Mouse (Mus musculus) neural tube, embryonic 10.5 days (tissue): ENCODE measurements around the gene Foxp1.
A peak's percentile ranks its signal among the peaks of the same experiment; 100 is the strongest.

Source experiments
- DNase-seq: peaks from one replicate; pipeline ENCODE4 v3.0.0-alpha.2; 2017; ENCODE audit warnings: low spot score; ENCODE audit errors: extremely low spot score

Foxp1 gene

GRCm38 (mm10) chr6:99364545-99364944, 158.0 kb downstream of the Foxp1 start:
- no peak for DNase-seq

- no peak for DNase-seq
Measured at GRCm38 (mm10) chr6:99360581-99360980, 161.9 kb downstream of the Foxp1 start.

DNA sequence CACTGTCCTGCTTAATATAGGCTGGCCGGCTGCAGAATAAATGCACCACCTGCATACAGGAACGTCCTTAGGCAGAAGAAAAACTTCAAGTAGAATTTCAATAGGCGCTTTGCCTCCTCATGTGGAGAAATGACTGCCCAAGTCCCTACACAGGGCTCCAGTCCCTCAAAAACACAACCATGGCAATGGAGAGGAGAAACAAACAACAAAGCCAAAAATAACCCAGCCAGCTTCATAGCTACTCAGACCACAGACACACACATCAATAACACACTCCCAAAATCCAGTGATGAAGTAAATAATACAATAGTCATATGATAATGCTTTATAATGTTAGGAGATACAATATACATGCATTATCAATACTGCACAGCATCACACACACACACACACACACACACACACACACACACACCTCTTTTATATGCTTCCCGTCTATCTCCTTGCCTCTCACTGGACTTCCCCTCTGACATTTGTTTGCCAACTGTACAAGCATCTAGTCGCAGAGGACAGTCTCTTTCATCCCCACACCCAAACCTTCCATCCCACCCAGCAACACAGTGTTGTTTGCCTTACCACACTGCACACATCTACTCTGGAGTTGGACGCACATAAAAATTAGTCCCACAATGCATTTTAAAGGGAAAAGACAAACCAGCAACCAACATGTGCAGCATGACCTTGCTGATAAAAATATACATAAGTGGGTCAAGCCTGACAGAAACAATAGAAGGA, 162.6 kb downstream of the Foxp1 start:
- no peak for DNase-seq

- DNase-seq = no peak
Measured at GRCm38 (mm10) chr6:99359036-99359698, 163.4 kb downstream of the Foxp1 start.

DNA sequence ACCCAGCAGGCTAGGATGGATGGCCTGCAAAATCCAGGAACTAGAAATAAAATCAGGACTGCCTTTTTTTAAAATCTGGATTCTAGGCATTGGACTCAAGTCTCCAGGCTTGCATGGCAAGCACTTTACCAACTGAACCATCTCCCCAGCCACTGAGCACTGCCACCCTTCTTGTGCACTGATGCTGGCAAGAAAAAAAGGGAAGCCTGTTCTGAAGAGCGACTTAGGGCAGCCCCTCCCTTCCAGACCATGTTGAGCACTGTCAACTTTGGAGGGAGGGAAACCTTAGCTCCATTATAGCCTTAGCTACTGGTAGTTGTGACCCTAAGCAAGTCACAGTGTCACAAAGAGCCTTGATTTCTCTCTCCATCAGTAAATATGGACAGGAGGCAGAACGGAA, 164.6 kb downstream of the Foxp1 start:
- no peak for DNase-seq

- no peak for DNase-seq
Measured at GRCm38 (mm10) chr6:99354338-99354737, 168.2 kb downstream of the Foxp1 start.

- no peak for DNase-seq
Measured at GRCm38 (mm10) chr6:99353441-99353840, 169.1 kb downstream of the Foxp1 start.

DNA sequence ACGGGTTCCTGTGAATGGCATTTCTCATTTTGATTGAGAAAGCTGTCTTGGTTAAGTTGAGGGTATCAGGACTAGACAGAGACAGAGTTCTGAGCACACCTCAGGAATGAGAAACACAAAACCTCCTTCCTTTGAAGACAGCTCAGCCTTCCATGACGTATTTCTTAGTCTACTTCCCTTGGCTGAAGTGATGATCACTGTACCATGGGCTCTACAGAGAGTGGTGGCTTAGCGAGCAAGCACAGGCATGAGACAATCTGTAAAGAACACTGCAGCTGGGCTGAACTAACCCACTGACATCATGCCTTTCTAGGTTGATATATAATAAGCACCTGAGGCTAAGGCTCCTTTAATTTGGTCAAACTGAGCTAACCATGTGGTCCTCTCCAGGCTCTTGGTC, 172.0 kb downstream of the Foxp1 start:
- no peak for DNase-seq

- DNase-seq = no peak
Measured at GRCm38 (mm10) chr6:99350156-99350555, 172.4 kb downstream of the Foxp1 start.

DNA sequence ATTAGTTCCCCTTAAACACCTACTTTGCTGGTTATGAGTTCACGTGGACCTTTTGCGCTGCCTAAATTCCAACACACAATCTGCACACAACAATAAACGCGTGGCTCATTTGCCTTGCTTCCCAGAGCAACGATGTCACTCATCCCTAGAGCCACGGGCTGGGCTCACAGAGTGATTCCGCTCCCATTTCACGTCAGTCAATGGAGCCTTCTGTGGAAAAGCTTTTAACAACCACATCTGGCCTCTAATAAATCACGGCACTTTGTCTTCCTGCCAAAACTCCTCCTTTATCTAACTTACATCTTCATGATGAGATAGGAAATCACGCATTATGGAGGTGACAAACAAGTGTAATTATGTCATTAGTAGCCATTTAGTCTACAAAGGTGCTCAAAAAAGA, 174.7 kb downstream of the Foxp1 start:
- DNase-seq = no peak

- no peak for DNase-seq
Measured at GRCm38 (mm10) chr6:99344966-99345365, 177.6 kb downstream of the Foxp1 start.

DNA sequence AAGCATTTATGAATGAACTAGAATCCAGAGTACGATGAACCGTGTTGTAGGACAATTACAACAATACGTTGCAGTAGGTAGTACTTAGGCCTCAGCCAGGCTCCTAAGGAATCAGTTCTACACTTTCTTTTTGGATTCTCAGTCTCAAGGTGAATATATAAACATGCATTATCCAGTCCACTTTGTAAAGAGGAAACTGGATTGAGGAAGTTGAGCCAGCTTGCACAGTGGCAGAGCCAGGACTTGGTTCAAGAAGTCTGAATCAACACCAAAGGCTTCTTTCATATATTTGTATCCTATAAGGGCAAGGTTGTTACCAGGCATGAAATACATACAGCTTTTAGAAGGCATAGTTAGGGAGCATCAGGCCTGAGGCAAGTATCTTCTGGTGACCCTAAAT, 178.2 kb downstream of the Foxp1 start:
- DNase-seq = no peak

DNA sequence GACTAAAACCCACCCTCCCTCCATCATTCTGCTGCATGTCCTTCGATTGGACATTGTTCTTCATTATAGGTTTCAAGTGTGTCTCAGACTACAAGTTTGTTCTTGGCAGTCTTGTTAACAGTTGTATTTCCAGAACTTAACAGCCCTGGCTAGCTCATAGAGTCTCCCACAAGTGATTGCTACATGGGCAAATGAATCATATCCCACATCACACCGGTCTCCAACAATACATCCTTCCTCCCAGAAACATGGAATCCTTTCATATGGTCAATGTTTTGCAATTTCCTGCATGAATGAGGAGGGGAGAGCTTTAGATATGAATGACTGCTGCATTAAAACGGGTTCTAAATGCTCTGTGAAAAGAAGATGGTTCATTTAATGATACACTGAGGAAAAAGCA, 178.7 kb downstream of the Foxp1 start:
- DNase-seq = no peak

- DNase-seq = no peak
Measured at GRCm38 (mm10) chr6:99342416-99342815, 180.1 kb downstream of the Foxp1 start.

GRCm38 (mm10) chr6:99340902-99341301, 181.6 kb downstream of the Foxp1 start:
- DNase-seq = no peak

DNA sequence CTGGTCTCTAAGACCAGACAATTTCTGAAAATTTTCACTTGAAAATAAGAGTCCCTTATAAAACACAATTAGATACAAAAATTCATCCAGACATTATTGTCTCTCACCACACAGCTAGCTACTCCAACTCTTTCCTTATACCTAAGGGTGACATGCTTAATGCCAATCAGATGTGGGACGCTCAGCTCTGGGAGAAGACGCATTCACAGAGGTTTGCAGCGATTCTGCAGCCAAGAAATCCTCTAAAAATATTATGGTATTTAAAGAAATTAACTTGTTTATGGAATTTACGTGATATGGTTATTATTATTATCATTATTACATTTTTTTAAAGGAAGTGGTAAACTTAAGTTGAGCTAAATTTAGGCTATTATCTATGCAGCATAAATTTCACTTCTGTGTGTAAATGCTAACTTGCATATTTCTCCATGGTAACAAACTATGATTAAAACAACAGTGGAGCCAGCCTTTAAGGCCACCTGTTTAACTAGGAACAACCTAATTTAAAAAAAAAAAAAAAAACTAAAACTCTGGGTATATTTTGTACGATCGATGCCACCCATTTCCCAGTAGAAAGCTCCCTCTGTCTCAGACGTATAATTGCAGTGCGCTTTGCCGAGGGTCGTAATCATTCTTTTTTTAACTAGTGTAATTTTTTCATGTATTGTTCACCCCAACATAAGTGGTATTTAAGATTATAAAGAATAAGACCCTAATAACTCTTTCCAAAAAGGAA, 182.4 kb downstream of the Foxp1 start:
- DNase-seq = no peak

- peak; percentile 59 for DNase-seq
Measured at GRCm38 (mm10) chr6:99339343-99339620, 183.2 kb downstream of the Foxp1 start.

GRCm38 (mm10) chr6:99338593-99339342, 183.8 kb downstream of the Foxp1 start:
- no peak for DNase-seq

DNA sequence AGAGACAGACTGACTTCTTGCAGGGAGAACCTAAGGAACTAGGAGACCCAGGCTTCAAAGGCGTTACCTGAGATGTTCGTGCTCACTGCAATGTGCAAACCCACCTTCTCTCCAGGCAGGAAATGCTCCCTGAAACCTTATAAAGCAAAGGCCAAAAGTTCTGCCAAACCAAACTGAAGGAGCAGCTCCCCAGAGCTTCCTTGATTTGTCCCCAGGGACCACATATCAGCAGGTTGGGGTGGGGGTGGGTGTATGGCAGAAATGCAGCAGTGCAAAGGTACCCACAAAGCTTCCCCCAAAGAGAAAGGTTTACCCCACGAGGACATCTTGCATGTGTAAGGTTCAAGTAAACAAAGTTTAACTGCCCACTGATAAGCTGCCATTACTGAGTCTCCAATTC, 184.3 kb downstream of the Foxp1 start:
- no peak for DNase-seq

DNA sequence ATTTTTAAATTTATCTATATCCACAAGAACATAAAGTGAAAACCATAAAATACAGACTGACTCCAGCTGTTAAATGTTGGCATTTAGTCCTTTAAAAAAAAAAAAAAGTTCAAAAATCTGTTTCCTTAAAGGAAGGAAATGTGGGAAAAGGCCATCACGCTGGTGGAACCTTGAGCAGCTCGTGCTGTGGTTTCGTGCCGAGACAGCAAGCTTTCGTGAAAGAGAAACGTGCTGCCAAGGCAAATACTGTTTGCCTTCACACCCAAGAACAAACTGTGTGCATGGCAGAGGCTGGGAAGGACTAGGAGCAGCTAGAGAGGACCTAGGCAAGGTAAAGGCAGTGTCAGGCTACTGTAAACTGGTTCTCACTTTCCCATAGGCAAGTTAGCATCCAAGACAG, 184.9 kb downstream of the Foxp1 start:
- no peak for DNase-seq

GRCm38 (mm10) chr6:99336191-99336590, 186.3 kb downstream of the Foxp1 start:
- no peak for DNase-seq
